Mouse (Mus musculus): ENCODE results near the gene Dach1. TPM values are rescaled to one million over a fixed set of nuclear protein-coding genes. Genes with fewer than 3 reads are reported as not detected.

Gene Dach1
- total and polyA plus RNA-seq, 2 experiments from 2014 or later: 14.7 to 23.8 TPM

DNA sequence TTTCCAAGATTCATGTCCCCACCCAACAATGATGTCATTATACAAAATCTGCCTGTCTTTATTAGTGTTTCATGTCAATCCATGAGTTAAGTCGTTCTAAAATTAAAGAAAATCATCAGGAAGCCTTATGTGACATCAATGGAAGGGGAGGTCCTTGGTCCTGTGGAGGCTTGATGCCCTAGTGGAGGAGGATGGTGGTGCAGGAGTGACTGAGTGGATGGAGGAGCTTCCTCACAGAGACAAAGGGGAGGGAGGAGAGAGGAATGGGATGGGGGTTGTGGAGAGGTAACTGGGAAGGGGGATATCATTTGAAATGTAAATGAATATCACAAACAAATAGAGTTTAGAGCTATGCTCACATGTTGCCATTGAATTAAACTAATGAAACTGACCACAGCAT lies 287.6 kb downstream of the Dach1 start:
- Histone ChIP-seq H3K4me1 (ENCODE audit: insufficient read depth, low read length) (no peaks in the 10 kb centered on the region), H3K9ac (replicated peaks; ENCODE audit: low read length) (no peak overlapping the region), H3K27ac (no peak overlapping the region), H3K4me3 (ENCODE audit: low read length) (no peak overlapping the region), H3K4me2 (ENCODE audit: low read depth, low read length) (no peak overlapping the region), H3K27me3 (ENCODE audit: insufficient read depth, low read length) (no peaks in the 10 kb centered on the region), H3K9me3 (ENCODE audit: low read length) (no peaks in the 10 kb centered on the region), H3K36me3 (ENCODE audit: insufficient read depth, low read length) (no peaks in the 10 kb centered on the region)
- TF ChIP-seq CTCF (IDR thresholded peaks at IDR 0.05; ENCODE audit: low read depth): 0 out of 2 replicates have a peak, but pooled peaks have one; percentile 11
- ATAC-seq: no peak
- 48% methylated on average over 1 of the region's 1 CpGs for WGBS
- no peak for DNase-seq (ENCODE audit: low spot score)

DNA sequence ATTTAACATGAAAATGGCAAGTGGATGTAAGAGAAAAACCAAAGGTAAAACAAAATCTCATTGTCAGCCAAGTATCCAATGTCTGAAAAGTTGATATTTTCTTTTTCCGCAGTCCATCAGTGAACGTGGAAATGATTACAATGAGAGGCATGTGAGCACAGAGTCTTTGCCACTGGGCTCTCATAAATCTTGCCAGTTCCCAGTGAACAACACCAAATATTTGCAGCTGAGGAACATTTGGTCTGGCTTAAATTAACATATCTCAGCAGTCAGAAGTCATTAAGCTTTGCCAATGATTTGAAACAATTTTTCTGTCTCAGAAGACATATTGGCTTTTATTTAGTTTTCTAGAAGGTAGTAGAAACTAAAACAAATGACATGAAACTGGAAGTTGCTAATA lies 298.6 kb downstream of the Dach1 start:
- no peak for TF ChIP-seq CTCF (IDR thresholded peaks at IDR 0.05; ENCODE audit: low read depth)
- ATAC-seq: no peak
- H3K4me2 ChIP-seq (ENCODE audit: low read depth, low read length): no peak overlapping the region
- no peak overlapping the region for H3K27ac ChIP-seq
- H3K36me3 ChIP-seq (ENCODE audit: insufficient read depth, low read length): no peaks in the 10 kb centered on the region
- no peaks in the 10 kb centered on the region for H3K27me3 ChIP-seq (ENCODE audit: insufficient read depth, low read length)
- WGBS: 76% methylated on average over 2 of the region's 2 CpGs
- no peaks in the 10 kb centered on the region for H3K9me3 ChIP-seq (ENCODE audit: low read length)
- no peaks in the 10 kb centered on the region for H3K4me1 ChIP-seq (ENCODE audit: insufficient read depth, low read length)
- no peak for DNase-seq (ENCODE audit: low spot score)
- no peak overlapping the region for H3K9ac ChIP-seq (replicated peaks; ENCODE audit: low read length)
- H3K4me3 ChIP-seq (ENCODE audit: low read length): no peak overlapping the region

- no peak for ATAC-seq
- Histone ChIP-seq H3K27ac (no peak overlapping the region), H3K4me2 (ENCODE audit: low read depth, low read length) (no peak overlapping the region), H3K27me3 (ENCODE audit: insufficient read depth, low read length) (no peaks in the 10 kb centered on the region), H3K36me3 (ENCODE audit: insufficient read depth, low read length) (no peaks in the 10 kb centered on the region), H3K9ac (replicated peaks; ENCODE audit: low read length) (no peak overlapping the region), H3K9me3 (ENCODE audit: low read length) (no peaks in the 10 kb centered on the region), H3K4me3 (ENCODE audit: low read length) (no peak overlapping the region), H3K4me1 (ENCODE audit: insufficient read depth, low read length) (no peaks in the 10 kb centered on the region)
- no peak for DNase-seq (ENCODE audit: low spot score)
- TF ChIP-seq CTCF (IDR thresholded peaks at IDR 0.05; ENCODE audit: low read depth): no peak
- 48% methylated on average over 3 of the region's 3 CpGs for WGBS
Measured at GRCm38 (mm10) chr14:97858384-97858783, 311.2 kb downstream of the Dach1 start.

DNA sequence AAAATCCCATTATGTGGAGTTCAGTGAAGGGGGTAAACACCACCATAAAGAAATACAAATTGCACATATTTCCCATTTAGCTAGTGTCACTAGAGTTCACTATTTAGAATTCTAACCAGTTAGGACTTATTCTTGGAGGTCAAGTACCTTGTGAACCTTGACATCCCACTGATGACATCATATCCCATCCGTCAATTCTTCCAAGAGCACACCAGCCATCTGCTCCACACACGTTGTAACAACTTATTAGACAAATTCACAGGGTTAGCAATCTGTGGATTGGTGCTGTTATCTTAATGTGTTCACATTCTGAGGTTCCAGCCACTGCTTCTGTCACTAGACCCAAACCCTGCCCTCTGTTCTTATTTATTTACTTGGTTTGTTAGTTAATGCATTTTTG lies 312.3 kb downstream of the Dach1 start:
- no peaks in the 10 kb centered on the region for H3K4me1 ChIP-seq (ENCODE audit: insufficient read depth, low read length)
- no peaks in the 10 kb centered on the region for H3K27me3 ChIP-seq (ENCODE audit: insufficient read depth, low read length)
- no peak overlapping the region for H3K27ac ChIP-seq
- no peak overlapping the region for H3K4me2 ChIP-seq (ENCODE audit: low read depth, low read length)
- H3K9ac ChIP-seq (replicated peaks; ENCODE audit: low read length): no peak overlapping the region
- no peak overlapping the region for H3K4me3 ChIP-seq (ENCODE audit: low read length)
- 29% methylated on average over 2 of the region's 2 CpGs for WGBS
- no peaks in the 10 kb centered on the region for H3K36me3 ChIP-seq (ENCODE audit: insufficient read depth, low read length)
- TF ChIP-seq CTCF (IDR thresholded peaks at IDR 0.05; ENCODE audit: low read depth): no peak
- no peaks in the 10 kb centered on the region for H3K9me3 ChIP-seq (ENCODE audit: low read length)
- no peak for ATAC-seq
- no peak for DNase-seq (ENCODE audit: low spot score)

DNA sequence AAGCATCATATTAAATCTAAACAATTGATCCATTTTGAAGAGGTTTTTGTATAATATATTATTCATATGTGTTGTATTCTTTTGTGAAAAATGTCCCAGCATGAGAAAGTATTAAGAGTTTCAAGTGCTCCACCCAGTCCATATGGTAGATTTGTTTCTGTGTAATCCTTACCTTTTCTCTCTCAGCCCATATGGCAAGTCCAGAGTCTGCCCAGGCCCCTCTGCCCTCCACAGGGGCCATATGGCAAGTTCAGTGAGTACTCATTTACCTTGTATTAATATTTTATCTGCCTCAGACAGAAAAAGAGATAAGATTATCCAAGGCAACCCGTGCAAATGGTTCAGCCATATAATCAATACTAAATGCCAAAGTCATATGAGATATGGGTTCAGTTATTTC lies 314.2 kb downstream of the Dach1 start:
- ATAC-seq: 0 out of 2 replicates have a peak, but pooled peaks have one; percentile 53
- TF ChIP-seq CTCF (IDR thresholded peaks at IDR 0.05; ENCODE audit: low read depth): no peak
- H3K27me3 ChIP-seq (ENCODE audit: insufficient read depth, low read length): no peaks in the 10 kb centered on the region
- WGBS: 47% methylated on average over 1 of the region's 1 CpGs
- no peak overlapping the region for H3K4me2 ChIP-seq (ENCODE audit: low read depth, low read length)
- no peak overlapping the region for H3K9ac ChIP-seq (replicated peaks; ENCODE audit: low read length)
- no peak overlapping the region for H3K27ac ChIP-seq
- H3K4me3 ChIP-seq (ENCODE audit: low read length): no peak overlapping the region
- no peaks in the 10 kb centered on the region for H3K36me3 ChIP-seq (ENCODE audit: insufficient read depth, low read length)
- H3K9me3 ChIP-seq (ENCODE audit: low read length): no peaks in the 10 kb centered on the region
- H3K4me1 ChIP-seq (ENCODE audit: insufficient read depth, low read length): no peaks in the 10 kb centered on the region
- peak; percentile 31 for DNase-seq (ENCODE audit: low spot score)

DNA sequence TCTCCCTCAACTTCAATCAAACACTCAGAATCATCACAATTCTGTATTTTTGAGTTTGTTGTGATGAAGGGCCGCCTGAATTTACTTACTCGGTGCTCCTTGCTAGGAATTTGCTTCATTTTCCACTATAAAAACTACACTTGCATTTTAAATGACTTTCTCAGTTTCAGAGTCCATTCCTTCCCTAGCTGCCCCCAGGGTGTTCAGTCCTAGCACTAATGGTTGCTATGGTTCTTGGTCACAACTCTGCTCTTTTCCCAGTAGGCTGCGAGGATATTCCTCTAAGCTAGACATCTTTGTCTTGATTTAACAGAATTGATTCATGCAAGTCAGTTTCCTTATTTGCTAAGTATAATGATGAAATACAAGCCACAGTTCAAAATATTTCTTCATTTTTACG lies 319.1 kb downstream of the Dach1 start:
- no peaks in the 10 kb centered on the region for H3K9me3 ChIP-seq (ENCODE audit: low read length)
- no peak for ATAC-seq
- H3K27ac ChIP-seq: no peak overlapping the region
- H3K4me2 ChIP-seq (ENCODE audit: low read depth, low read length): no peak overlapping the region
- no peaks in the 10 kb centered on the region for H3K36me3 ChIP-seq (ENCODE audit: insufficient read depth, low read length)
- H3K9ac ChIP-seq (replicated peaks; ENCODE audit: low read length): no peak overlapping the region
- no peak for DNase-seq (ENCODE audit: low spot score)
- no peak for TF ChIP-seq CTCF (IDR thresholded peaks at IDR 0.05; ENCODE audit: low read depth)
- H3K27me3 ChIP-seq (ENCODE audit: insufficient read depth, low read length): no peaks in the 10 kb centered on the region
- H3K4me1 ChIP-seq (ENCODE audit: insufficient read depth, low read length): no peaks in the 10 kb centered on the region
- no peak overlapping the region for H3K4me3 ChIP-seq (ENCODE audit: low read length)
- WGBS: 63% methylated on average over 4 of the region's 4 CpGs

DNA sequence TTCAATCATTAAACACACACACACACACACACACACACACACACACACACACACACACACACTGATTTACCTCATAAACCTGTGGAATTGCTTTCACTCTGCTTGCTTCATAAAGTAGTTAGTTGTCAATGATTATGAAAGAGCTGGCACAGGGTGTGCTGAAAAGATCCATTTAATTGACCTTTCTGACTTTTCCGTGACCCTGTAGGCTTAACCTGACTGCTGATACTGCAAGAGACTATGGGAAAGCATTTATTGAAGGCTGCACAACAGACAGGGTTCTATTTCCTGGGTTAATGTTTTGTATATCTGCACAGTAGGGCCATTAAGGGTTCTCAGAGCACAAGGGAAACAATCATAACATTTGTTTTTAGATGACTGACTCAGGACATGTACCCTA lies 321.9 kb downstream of the Dach1 start:
- Histone ChIP-seq H3K27me3 (ENCODE audit: insufficient read depth, low read length) (no peaks in the 10 kb centered on the region), H3K4me1 (ENCODE audit: insufficient read depth, low read length) (no peaks in the 10 kb centered on the region), H3K4me3 (ENCODE audit: low read length) (no peak overlapping the region), H3K9me3 (ENCODE audit: low read length) (no peaks in the 10 kb centered on the region), H3K27ac (no peak overlapping the region), H3K4me2 (ENCODE audit: low read depth, low read length) (no peak overlapping the region), H3K36me3 (ENCODE audit: insufficient read depth, low read length) (no peaks in the 10 kb centered on the region), H3K9ac (replicated peaks; ENCODE audit: low read length) (no peak overlapping the region)
- no peak for ATAC-seq
- WGBS: 79% methylated on average over 1 of the region's 1 CpGs
- TF ChIP-seq CTCF (IDR thresholded peaks at IDR 0.05; ENCODE audit: low read depth): no peak
- no peak for DNase-seq (ENCODE audit: low spot score)
